Mouse (Mus musculus) heart, embryonic 16.5 days (tissue): ENCODE measurements around the gene Gjc2. TPM values are rescaled to one million over a fixed set of nuclear protein-coding genes. Genes with fewer than 3 reads are reported as not detected.
A peak's percentile ranks its signal among the peaks of the same experiment; 100 is the strongest.
"Not testable (repeated sequence)": the region's sequence is repeated elsewhere in the genome, so short reads cannot be mapped to it uniquely, and the experiment has no call there.

Experiments
- ATAC-seq: fragments of 200-750 bp; cut with Nextera tagmentation; replicated peaks from 2 replicates; pipeline ENCODE4 v1.8.0; 2017; ENCODE audit warnings: moderate number of reproducible peaks; ENCODE audit not compliant: insufficient read depth, low FRiP score; ENCODE audit errors: extremely low read depth
- H3K27ac ChIP-seq: fragments of 300-500 bp; sonication (generic); 2 replicates; pipeline ENCODE4 v1.5.1; 2014; ENCODE audit warnings: mild to moderate bottlenecking, low read length, control low read depth, moderate library complexity
- H3K27me3 ChIP-seq: fragments of 300-500 bp; sonication (generic); 2 replicates; pipeline ENCODE4 v1.6.1; 2014; ENCODE audit warnings: low read length, mixed read lengths; ENCODE audit not compliant: control insufficient read depth, insufficient read depth
- H3K36me3 ChIP-seq: fragments of 300-500 bp; sonication (generic); 2 replicates; pipeline ENCODE4 v1.6.1; 2014; ENCODE audit not compliant: control insufficient read depth, insufficient read depth
- H3K4me1 ChIP-seq: fragments of 300-500 bp; sonication (generic); 2 replicates; pipeline ENCODE4 v1.6.1; 2014; ENCODE audit warnings: low read length, mixed read lengths; ENCODE audit not compliant: control insufficient read depth, insufficient read depth
- H3K4me2 ChIP-seq: fragments of 300-500 bp; sonication (generic); 2 replicates; pipeline ENCODE4 v1.6.1; 2014; ENCODE audit warnings: low read depth, mild to moderate bottlenecking, control low read depth, low read length
- H3K4me3 ChIP-seq: fragments of 300-500 bp; sonication (generic); 2 replicates; pipeline ENCODE4 v1.5.1; 2014; ENCODE audit warnings: mild to moderate bottlenecking, control low read depth, low read length
- H3K9ac ChIP-seq: fragments of 300-500 bp; sonication (generic); 2 replicates; pipeline ENCODE4 v1.6.1; 2014; ENCODE audit warnings: low read length, control low read depth
- H3K9me3 ChIP-seq: fragments of 300-500 bp; sonication (generic); replicated peaks from 2 replicates; pipeline ENCODE4 v1.6.1; 2016; ENCODE audit warnings: low read length; ENCODE audit not compliant: control insufficient read depth
- WGBS: fragments of 180-500 bp; shearing (Covaris S2); extraction: QIAGEN DNeasy Blood & Tissue Kit; methylation state at CpG from one replicate; pipeline ENCODE4 v1.1.7; 2014; 5-methylcytosine and 5-hydroxymethylcytosine counted together
- polyA plus RNA-seq: library from polyadenylated mRNA; unstranded; fragments of >200 nt; fragmentation: Nextera tagmentation; extraction: Ambion mirVana; gene quantifications from 2 replicates; pipeline ENCODE4 v1.2.1, GENCODE M21; 2015

The Gjc2 gene
- polyA plus RNA-seq, 1 experiment from 2014 or later, result 0.54 TPM

DNA sequence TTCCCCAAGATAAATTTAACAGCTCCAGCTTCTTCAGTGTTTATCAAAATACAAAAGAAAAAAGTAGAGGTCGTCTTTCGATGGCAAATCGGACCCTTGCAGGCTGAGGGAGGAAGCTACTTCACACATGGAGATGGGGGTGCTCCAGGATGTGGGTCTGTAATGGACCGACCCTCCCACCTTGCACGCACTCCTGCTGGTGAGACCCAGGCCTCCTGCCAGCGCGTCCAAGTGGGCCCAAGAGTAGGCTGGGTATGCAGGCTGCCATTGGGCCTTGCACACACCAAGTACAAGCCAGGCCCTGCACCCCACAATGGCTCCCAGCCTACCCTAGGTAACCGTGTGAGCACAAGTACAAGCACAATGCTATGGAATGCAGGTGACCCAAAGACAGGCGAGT lies 28.5 kb upstream of the Gjc2 start:
- H3K9me3 ChIP-seq, H3K4me2 ChIP-seq, H3K27me3 ChIP-seq, ATAC-seq, H3K9ac ChIP-seq, H3K4me3 ChIP-seq, H3K27ac ChIP-seq: not testable (repeated sequence)
- H3K36me3 ChIP-seq, result peaks cover 29% of the 10 kb centered on the region
- 84% methylated on average over 9 of the region's 9 CpGs for WGBS
- peaks cover 23% of the 10 kb centered on the region for H3K4me1 ChIP-seq

DNA sequence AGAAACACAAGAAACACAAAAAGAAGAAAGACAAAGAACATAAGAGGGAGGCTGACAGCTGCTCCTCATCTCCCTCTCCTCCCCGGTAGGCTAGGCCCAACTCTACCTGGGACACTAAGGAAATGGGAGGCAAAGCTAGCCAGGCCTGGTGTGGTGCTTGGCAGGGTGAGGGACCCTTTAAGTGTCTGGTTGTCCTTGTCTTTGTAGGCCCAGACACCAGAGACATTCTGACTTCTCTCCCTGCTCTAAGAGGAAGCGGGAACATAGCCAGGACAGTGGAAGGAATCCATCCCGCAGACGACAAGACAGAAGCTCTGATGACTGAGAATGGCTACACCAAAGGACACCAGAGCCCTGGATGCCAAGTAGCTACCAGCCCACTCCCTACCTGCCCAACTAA lies 27.0 kb upstream of the Gjc2 start:
- H3K4me2 ChIP-seq, result no peak overlapping the region
- H3K4me1 ChIP-seq, result peaks cover 23% of the 10 kb centered on the region
- H3K4me3 ChIP-seq, result no peak overlapping the region
- H3K27ac ChIP-seq, result no peak overlapping the region
- peaks cover 39% of the 10 kb centered on the region for H3K36me3 ChIP-seq
- no peak for ATAC-seq
- no peaks in the 10 kb centered on the region for H3K27me3 ChIP-seq
- no peaks in the 10 kb centered on the region for H3K9me3 ChIP-seq
- 71% methylated on average over 4 of the region's 4 CpGs for WGBS
- no peak overlapping the region for H3K9ac ChIP-seq

DNA sequence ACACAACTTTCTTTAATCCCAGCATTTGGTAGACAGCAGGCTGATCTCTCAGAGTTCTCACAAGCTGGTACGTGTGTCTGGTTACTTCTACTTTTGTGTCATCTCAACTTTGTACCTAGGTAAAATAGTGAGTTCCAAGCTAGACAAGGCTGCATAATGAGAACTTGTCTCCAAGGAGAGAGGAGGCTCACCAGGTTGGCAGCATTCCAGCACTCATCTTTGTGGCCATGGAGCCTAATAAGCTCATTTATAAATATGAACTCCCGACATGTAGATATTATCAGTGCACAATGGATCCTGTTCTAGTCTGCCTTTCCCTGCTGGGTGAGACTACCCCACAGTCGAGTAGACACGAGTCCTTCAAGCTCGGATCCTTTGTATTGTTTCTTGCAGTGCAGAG lies 26.6 kb upstream of the Gjc2 start:
- Histone ChIP-seq H3K27me3 (no peaks in the 10 kb centered on the region), H3K4me1 (peaks cover 23% of the 10 kb centered on the region), H3K4me3 (no peak overlapping the region), H3K9me3 (no peaks in the 10 kb centered on the region), H3K36me3 (peaks cover 39% of the 10 kb centered on the region), H3K4me2 (no peak overlapping the region; the same call in 1 of the 2 replicates), H3K27ac (no peak overlapping the region), H3K9ac (no peak overlapping the region)
- WGBS, result 63% methylated on average over 5 of the region's 5 CpGs
- ATAC-seq, result no peak

DNA sequence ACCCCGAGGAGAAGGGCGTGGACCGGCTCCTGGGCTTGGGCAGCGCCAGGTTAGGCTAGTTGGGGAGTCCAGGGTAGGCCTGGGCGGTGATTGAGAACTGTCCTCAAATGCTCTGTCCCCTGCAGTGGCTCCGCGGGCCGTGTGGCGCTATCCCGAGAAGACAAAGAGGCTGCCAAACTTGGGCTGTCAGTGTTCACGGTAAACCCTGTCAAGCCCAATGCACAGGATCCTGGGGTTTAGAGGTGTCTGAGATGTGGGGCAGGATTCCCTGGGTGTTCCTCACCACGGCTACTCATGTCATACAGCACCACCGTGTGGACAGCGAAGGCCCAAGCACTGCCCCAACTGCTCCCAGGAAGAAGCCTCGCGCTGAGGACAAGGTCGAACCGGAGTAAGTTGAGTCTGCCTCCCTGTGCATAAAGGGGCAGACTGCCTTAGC lies 26.0 kb upstream of the Gjc2 start:
- Histone ChIP-seq H3K36me3 (peaks cover 43% of the 10 kb centered on the region), H3K27ac (peak overlapping the region; percentile 90), H3K9ac (peak overlapping the region; percentile 88), H3K4me3 (peak overlapping the region; percentile 77), H3K4me2 (peak overlapping the region; percentile 73), H3K9me3 (no peaks in the 10 kb centered on the region), H3K27me3 (no peaks in the 10 kb centered on the region), H3K4me1 (peaks cover 21% of the 10 kb centered on the region)
- 9% methylated on average over 18 of the region's 18 CpGs for WGBS
- ATAC-seq, result peak; percentile 49

DNA sequence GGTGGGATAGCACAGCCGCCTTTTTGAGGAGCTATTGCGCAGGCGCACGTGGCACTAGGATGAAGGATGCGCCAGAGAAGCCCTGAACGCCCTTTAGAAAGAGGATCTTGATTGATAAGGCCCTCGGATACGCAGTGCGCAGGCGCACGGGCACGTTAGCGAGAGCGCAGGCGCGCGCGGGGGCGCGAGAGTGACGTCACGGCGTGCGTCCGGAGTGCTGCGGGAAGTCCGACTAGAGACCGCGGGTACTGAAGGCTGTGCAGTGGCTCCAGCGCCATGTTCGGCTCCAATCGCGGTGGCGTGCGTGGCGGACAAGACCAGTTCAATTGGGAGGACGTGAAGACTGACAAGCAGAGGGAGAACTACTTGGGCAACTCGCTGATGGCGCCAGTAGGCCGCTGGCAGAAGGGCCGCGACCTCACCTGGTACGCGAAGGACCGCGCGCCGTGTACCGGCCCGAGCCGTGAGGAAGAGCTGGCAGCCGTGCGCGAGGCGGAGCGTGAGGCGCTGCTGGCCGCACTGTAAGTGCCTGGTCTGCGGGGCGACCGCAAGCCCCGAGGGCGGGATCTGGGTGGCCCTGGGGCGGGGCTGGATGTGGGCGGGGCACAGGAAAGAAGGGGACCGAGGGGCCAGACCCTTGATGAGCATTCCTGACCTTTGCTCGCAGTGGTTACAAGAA lies 25.3 kb upstream of the Gjc2 start, which contains the start of gene 2310033P09Rik:
2310033P09Rik (plus strand) TSS at position 169 of the 679 bp plus-strand sequence.
- Histone ChIP-seq H3K4me1 (peaks cover 16% of the 10 kb centered on the region), H3K27me3 (no peaks in the 10 kb centered on the region), H3K4me2 (peak within 1 kb of the TSS; percentile 73), H3K9me3 (no peaks in the 10 kb centered on the region), H3K36me3 (peaks cover 43% of the 10 kb centered on the region), H3K4me3 (peak within 1 kb of the TSS; percentile 77), H3K9ac (peak within 1 kb of the TSS; percentile 88), H3K27ac (peak within 1 kb of the TSS; percentile 90)
- peak; percentile 87 for ATAC-seq
- under 1% methylated on average over 67 of the region's 67 CpGs for WGBS

DNA sequence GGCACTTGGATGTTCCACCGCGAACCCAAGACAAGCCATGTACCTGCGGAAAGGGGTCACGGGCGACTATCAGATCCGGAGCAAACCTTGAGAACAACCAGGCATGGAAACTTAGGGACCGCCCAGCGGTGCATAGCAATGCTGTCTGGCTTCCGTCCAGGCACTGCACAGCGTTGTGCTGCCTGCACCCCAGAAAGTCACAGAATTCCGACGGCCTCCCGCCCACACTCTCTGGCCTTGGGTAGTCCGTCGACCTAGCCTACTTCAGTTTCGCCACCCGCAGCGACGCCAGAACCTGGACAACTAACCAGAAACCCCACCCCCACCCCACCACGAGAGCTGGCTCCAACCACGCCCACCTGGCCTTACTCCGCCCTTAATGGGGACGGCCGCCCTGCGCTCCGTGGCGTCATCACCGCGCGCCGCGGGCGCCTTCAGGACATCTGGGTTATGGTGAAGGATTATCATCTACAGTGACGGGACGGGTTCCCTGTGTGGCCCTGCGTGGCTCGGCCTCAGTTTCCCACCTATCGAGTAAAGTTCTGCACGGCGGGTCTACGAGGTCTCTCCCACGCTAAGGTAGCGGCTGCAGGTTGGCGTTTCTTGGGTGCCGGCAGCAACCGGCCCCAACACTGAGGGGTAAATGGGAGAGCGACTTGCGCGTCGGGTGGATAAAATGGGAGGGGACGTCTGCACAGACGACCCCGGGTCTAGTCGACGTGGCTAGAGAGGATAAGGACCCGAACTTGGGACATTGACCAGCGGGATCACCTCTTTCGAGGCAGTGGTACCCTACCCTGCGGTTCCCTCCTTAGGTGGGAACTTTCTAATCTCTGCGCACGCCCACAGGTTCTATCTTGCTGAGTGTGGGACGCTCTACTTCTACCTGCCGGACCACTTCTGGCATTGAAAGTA lies 19.3 kb upstream of the Gjc2 start, which contains the start of gene Mrpl55:
Mrpl55 (plus strand) TSS at position 406 of the 915 bp plus-strand sequence.
- under 1% methylated on average over 63 of the region's 63 CpGs for WGBS
- Histone ChIP-seq H3K4me1 (peaks cover 11% of the 10 kb centered on the region), H3K4me3 (peak within 1 kb of the TSS; percentile 85), H3K27ac (peak within 1 kb of the TSS; percentile 80), H3K9ac (peak within 1 kb of the TSS; percentile 92), H3K4me2 (peak within 1 kb of the TSS; percentile 96), H3K9me3 (no peaks in the 10 kb centered on the region), H3K27me3 (no peaks in the 10 kb centered on the region), H3K36me3 (peaks cover 22% of the 10 kb centered on the region)
- ATAC-seq, result peak; percentile 90

DNA sequence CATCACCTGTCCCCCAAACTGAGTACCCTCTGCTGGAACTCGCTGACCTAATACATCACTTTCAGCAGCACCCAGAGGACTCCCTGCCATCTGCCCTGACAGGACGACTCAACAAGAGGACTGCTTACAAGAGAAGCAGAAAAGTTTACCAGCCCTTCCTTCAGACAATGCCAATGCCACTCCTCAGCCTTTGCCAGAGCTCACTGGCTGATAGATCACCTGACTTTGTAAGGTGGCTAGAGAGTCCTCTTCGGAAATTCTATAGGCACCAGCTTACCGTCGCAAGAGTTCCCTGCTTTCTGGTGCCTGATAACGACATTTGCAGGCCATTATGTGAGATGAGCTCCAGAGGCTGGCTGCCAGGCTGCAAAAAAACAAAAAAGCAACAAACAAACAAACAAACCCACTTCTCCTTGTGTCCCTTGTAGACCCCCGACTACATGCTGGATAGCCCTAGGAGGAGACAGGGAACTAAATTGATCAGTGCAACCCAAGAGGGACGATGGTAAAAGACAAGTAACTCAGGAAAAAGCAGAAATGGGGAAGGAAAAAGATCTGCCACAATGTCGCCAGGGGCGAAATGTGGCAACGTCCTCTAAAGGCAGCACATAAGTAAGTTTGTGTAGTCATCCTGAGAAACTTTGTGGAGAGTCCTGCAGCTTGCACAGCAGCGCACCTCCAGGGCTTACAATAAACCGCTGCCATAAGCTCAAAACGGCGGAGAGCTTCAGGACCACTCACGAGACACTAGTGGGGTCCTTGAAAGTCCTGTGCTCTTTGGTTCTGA lies 18.4 kb upstream of the Gjc2 start:
- H3K27me3 ChIP-seq, result no peaks in the 10 kb centered on the region
- H3K4me2 ChIP-seq, result peak overlapping the region; percentile 96
- no peaks in the 10 kb centered on the region for H3K9me3 ChIP-seq
- WGBS, result 26% methylated on average over 16 of the region's 16 CpGs
- H3K4me1 ChIP-seq, result peaks cover 11% of the 10 kb centered on the region
- ATAC-seq, result no peak
- peak overlapping the region; percentile 92 for H3K9ac ChIP-seq
- peak overlapping the region; percentile 85 for H3K4me3 ChIP-seq
- H3K36me3 ChIP-seq, result peaks cover 19% of the 10 kb centered on the region
- peak overlapping the region; percentile 80 for H3K27ac ChIP-seq

DNA sequence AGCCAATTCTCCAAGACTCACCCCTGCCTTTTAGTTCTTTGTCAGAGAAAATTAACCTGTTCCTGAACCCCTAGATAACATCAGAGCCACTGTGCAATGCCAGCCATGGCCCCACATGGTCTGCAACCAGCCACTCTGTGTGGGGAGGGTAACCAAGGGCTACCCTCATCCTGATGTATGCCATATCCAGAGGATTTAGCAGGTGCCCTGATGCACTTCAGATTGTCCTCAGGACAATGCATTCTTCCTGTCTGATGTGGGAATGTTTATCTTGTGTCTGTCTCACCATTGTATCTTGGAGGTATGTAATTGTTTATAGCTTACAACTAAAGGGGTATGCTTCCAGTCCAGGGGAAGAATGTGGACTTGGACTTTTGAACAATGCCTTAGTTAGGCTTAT lies 13.2 kb upstream of the Gjc2 start:
- no peak for ATAC-seq
- no peak overlapping the region for H3K9ac ChIP-seq
- peaks cover 4% of the 10 kb centered on the region for H3K4me1 ChIP-seq
- H3K27me3 ChIP-seq, result no peaks in the 10 kb centered on the region
- H3K4me3 ChIP-seq, result no peak overlapping the region
- peaks cover 5% of the 10 kb centered on the region for H3K36me3 ChIP-seq
- no peak overlapping the region for H3K4me2 ChIP-seq
- no peak overlapping the region for H3K27ac ChIP-seq
- no peaks in the 10 kb centered on the region for H3K9me3 ChIP-seq
